Mouse (Mus musculus) brain, embryonic 18.5 days (tissue): Measurements from ENCODE around the gene Tbc1d14.

ENCODE experiments used
- DNase-seq: peaks from one replicate; pipeline ENCODE4 v3.0.0-alpha.2; 2012; ENCODE audit warnings: low read depth, low spot score

Tbc1d14 gene

DNA sequence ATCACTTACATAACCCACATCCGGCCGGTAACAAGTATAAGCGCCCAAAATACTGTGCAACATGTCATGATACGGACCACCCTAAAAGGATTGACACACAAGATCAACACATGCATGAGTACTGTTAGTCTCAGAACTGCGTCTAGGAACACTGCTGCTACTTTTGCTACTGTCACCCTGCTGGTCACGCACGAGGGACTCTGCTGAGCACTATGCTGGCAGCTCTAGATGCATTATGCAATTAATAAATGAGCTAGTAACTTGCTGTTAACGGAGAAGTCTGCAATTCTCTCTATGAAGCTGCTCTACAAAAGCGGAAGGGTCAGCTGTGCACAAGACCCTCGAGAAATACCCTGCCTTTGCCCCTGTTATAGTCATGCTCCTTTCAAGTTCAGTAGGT is 84.7 kb downstream of the Tbc1d14 start:
- DNase-seq = no peak

DNA sequence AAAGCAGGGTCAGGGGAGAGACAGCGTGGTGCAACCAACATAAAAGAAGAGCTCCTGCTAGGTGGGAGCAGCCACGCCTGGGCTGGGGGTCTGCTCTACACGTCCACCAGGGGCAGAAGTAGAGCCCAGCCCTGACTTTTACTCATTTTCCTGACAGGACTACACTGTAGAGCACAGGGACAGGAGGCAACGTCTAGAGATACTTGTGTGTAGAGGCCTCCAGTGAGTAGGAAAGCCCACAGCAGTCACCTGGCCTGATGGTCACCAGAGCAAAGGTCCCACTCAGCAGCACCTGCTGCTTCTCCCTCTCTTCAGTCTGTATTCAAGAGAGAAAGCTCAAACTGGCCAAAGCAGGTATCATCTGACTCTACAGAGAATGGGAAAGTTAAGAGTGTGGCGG is 87.4 kb downstream of the Tbc1d14 start:
- DNase-seq = no peak

GRCm38 (mm10) chr5:36505235-36505634 is 87.8 kb downstream of the Tbc1d14 start:
- DNase-seq = no peak

DNA sequence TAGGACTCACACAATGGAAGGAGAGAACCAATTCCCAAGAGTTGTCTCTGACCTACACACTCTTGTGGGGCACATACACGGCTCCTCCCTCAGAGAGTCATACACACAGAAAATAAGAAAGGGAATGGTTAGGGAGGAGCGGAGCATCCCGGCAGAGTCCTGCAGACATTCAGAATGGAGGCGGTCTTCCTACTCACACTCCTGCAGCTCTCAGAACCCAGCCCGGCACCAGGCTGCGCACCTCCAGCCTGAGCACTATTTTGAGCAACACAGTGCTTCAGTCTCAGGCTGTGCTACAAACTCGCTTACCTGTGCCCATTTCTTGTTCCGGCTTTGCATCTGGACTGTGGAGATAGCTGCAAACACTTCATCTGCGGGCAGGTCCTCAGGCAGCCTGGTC is 98.4 kb downstream of the Tbc1d14 start:
- DNase-seq = no peak

DNA sequence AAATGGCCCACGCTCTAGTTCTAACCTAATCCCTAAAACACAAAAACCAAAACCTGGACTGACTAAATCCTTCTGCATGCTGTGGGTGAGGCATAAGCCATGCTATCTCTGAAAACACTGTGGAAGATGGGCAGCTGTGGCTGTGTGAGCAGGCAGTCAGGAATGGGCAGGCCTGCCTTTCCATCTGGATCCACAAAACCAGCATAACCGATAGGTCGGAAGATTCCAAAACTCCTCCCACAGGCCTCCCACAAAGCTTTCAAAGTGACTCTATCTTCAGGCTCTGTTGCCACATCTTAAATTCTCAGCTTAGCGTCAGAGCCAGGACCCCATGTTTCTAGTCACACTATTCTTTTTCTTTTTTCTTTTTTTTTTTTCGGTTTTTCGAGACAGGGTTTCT is 99.2 kb downstream of the Tbc1d14 start:
- DNase-seq = no peak

DNA sequence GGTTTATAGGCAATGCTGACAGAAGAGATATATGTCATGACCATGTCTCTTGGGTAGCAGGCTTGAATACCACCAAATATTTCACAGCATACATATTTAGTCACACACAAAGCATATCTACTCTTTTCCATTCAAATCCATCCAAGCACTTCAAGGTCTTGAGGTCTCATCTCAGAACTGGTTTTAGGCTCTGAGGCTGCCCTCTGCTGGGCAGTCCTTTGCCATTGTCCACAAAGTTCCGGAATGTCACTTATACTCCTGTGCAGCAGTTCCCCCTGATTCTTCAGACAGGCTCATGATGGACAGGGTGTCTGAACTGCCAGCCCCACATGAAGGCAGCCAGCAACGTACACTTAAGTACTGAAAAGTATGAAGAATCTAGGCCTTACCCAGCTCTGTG is 103.9 kb downstream of the Tbc1d14 start:
- no peak for DNase-seq

DNA sequence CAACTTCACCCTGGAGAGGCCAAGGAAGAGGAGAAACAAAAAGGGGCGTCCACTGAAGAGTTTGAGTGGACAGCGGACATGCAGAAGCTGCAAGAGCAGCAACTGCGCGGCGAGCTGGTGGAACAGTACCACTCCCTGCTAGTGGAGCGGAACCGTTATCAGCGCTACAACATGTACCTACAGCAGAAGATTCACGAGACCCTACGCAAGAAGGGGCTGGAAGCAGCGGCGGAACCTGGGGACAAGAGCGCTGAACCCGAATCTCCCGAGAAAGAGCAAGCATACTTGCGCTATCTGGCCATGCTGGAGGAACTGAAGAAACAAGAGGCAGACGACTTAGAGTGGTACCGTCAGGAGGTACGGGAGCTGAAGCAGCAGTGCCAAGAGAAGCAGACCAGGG is 107.8 kb downstream of the Tbc1d14 start:
- no peak for DNase-seq

GRCm38 (mm10) chr5:36484171-36484990 is 108.7 kb downstream of the Tbc1d14 start, which contains the start of the genes Tada2b and Ccdc96:
Tada2b (minus strand) TSS chr5:36484285.
Ccdc96 (plus strand) TSS chr5:36484588.
- DNase-seq = peak; percentile 97

DNA sequence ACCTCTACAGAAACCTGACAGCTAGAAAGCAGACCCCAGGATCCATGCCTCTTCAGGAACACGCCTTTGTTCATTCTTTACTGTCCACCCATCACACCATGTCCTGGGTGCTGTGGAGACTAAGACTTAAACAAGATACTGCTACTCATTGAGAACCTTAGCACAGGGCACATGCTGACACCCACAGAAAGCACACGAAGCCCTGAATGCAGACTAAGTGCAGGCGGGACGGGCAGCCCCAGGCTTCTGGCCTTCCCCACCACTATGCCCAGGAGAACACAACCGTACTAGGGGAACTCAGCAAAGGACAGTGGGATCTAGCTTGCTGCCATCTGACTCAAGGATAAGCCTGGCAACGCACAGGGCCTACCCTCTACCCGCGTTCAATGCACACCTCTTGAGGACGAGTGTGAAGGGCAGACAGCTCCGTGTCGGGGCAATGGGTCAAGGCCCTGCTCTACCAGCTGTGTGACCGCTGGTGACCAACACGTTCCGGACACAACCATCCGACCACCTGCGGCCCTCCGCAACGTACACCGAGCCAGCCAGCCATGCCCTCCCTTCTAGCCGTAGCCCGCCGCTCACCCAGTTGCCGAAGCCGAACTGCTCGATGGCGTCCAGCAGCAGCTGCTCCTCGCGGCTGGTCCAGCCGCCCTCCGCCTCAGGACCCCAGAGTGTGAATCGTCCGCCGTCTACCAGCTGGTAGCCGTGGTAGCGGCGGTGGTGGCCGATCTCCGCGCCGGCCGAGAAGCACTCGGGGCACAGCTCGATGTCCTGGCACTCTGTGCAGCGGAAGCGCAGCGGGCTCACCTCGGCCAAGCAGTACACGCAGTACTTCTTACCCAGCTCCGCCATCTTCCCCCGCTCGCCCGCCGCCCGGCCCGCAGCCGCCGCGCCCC is 109.6 kb downstream of the Tbc1d14 start:
- no peak for DNase-seq

DNA sequence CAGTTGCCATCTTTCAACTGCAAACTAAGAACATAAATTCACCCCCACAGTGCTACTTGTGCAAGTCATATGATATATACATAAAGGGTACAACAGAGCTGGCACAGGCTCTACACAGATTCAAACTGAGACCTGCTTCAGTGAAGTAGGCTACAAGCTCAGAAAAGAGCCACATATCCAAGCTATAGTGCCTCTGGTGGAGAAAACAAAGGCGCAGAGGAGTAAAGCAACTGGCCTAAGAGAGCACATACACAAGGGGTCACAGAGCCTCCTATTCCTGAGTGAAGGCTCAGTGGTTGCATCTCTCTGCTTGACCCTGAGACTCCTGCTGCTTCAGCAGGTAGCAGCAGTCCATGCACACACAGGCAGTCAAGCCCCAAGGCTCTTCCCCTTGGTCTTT is 112.0 kb downstream of the Tbc1d14 start:
- DNase-seq = no peak

GRCm38 (mm10) chr5:36480398-36480797 is 112.7 kb downstream of the Tbc1d14 start:
- DNase-seq = no peak

DNA sequence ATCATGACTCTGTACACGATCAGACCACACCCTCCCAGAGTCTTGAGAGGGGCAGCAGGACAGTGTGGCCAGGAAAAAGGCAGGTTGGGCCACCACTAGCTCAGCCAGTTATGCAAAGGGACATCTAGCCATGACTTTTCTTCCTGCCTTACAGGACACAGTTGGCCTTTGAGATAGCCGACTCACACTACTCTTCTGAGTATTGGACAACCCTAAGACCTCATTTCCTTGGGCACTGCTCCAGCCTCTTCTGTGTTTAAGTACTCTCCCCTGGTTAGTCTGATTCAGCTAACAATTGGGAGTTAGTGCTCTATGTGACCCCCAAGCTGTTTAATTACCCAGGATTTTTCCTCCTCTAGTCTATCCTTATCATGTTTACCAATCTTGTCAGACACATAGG is 113.3 kb downstream of the Tbc1d14 start:
- DNase-seq = no peak

DNA sequence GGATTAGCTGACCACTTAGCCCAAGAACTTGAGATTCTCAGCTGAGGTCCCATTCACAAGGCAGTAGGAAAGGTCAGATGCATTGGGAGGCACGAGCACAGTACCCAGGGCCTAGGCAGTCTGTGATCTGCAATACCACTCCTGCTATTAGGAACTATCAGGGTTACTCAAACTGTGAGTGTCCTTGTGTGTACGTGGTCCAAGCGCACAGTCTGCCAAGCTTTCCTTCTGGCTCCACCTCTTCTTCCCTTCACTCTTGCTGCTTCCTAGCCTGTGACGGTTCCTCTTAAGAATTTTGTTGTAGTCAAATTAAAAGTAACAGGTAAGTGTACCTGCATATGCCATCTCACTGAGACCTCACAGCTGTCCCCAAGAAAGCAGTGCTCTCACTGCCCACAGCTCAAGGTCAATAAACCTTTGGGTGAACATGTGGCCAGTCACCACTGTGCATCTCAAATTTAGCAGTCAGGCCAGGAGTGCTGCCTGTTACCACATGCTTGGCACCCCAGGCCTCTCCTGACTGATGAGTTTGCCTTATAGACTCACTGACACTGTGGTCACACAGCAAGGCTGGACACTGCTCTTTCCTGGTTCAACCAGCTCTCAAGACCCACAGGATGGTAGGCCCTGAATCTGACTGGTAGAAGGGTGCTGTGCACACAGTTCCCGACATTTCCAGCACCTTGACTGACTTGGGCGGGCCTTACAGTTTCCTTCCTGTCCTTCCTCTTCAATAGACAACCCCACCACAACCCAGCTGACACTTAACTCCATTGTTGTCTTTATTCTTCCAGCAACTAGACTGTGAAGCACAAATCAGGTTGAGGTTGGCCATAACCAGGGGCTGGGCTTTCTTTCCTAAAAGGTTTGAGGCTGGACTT is 114.3 kb downstream of the Tbc1d14 start:
- no peak for DNase-seq

DNA sequence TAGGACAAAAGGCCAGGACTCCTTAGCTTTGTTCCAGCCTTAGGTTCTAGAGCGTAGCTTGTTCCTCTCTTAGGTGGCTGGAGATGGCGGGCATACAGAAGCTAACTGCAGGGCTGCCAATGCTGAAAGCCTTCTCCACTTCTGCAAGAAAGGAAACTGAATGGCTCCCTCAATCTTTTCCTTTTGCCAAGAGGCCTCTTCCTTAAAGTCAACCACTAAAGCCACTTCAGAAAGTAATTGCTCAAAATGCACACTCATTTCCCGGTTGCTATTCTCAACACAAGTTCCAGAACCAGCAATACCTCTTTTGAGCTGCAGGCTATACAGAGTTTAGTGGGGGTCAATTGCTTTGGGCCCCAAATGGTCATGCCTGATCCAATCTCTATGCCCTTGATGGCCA is 115.6 kb downstream of the Tbc1d14 start:
- DNase-seq = no peak

DNA sequence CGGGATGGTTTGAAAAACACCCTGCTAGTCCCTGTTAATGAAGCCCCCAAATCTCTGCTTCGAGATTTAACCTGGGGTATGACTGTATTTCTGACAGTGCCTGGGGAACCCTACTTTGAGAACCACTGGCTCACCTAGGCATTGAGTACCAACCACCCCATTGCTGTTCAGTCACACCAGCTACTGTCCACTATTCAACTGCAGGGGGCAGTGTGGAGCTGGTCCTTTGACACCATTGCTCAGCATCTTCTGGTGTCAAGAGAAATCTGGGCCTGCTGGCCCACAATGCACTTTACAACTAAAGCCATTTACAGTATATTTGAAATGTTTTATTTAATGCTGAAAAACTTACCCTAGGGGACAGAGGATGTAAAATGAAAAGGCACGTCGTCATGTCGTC is 118.8 kb downstream of the Tbc1d14 start:
- no peak for DNase-seq

DNA sequence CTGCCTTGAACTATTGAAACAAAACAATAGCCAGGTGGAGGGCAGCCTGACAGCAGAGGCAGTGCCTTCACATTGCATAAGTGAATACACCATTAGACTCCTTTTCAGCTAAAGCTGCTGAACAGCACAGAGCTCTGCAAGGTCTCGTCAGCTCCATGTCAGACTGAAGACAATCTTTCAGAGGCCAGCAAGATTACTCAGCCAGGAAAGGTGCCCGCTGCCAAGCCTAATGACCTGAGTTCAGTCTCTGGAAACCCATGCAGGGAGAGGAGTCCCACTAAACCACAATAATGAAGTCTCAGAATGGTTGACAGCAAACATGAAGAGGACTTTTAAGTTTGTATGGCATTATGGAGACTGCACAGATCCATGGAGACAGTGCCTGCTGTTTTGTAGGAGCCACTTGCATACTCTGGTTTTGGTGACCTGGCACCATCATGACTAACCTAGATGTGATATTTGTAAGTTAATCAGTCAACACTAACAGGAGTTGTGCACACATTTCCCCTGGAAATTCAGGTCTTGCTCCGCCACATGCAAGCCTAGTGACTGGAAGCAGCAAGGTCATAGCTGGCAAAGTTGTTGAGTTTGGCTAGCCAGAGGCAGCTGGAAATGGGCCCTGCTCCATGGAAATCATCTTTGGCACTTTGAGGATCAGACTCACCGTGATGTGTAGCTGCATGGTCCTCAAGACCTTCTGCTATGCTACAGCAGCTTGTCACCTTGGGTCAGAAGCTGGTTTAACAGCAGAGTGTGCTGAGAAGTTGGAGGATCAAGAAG is 120.0 kb downstream of the Tbc1d14 start:
- DNase-seq = no peak

GRCm38 (mm10) chr5:36471206-36471605 is 121.9 kb downstream of the Tbc1d14 start:
- DNase-seq = no peak

GRCm38 (mm10) chr5:36465889-36466288 is 127.2 kb downstream of the Tbc1d14 start:
- DNase-seq = no peak

DNA sequence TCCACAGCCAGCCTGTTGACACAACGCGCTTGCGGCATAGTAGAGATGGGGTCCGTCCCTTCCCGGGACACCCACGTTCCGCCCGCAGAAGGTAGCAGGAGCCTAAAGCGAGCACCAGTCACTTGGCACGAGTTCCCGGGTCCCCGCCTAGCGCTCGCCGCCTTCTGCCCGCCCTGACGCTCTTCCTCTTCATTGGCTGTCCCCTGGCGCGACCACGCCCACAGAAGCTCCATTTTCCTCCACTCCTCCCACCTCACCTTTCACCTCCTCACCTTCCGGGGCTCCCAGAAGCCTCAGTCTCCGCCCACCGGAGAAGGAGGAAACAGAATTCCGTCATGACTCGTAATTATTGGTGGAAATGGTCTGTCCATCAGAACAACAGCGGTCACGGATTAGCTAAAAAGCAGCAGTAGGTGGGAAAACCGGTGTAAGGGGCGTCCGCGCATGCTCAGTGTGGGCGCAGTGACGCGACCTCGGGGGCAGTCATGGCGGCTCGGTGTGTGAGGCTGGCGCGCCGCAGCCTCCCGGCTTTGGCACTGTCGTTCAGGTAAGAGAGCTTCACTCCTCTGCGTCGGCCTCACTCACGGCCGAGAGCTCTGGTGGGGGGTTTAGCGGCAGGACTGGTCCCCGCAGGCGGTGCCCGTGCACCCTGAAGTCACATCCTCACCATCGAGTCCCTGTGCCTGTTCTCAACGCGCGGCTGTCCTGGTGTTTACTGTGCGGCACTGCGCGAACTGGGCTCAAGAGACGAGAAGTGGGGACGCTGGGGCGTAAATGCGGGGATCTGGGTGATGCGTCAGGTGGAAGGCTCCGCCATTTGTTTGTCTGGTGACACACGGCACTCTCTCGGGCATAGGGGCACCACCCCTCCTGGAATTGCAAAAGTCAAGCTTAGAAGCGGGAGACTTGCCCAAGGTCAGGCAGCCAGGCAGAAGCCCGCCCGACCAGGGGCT is 128.1 kb downstream of the Tbc1d14 start, which contains the start of gene Grpel1:
Gene Grpel1 (plus strand): TSS at position 290 of the 953 bp plus-strand sequence.
- DNase-seq = peak; percentile 100

- no peak for DNase-seq
Observed at GRCm38 (mm10) chr5:36463391-36463790, 129.7 kb downstream of the Tbc1d14 start.
